Mouse (Mus musculus) layer of hippocampus, adult 2 months (tissue): ENCODE data around the gene Zranb1. TPM values are rescaled to one million over a fixed set of nuclear protein-coding genes. Genes with fewer than 3 reads are reported as not detected.

ENCODE experiments used
- DNase-seq, 2 experiments: peaks; one replicate each; pipeline ENCODE4 v3.0.0; 2022; ENCODE audit warnings: low spot score in 2 of 2
- H3K27ac ChIP-seq: fragments of 200-600 bp; 2 replicates; pipeline ENCODE4 v1.8.1; 2022
- H3K4me3 ChIP-seq: fragments of 200-600 bp; 2 replicates; pipeline ENCODE4 v1.8.1; 2022; ENCODE audit warnings: mild to moderate bottlenecking
- CTCF ChIP-seq: fragments of 200-600 bp; conservative IDR thresholded peaks from 2 replicates; pipeline ENCODE4 v1.8.1; 2022; ENCODE audit warnings: antibody characterized with exemption, mild to moderate bottlenecking, moderate library complexity
- total RNA-seq, 2 experiments: library from RNA; stranded (reverse); gene quantifications; 2 replicates each; pipeline ENCODE4 v1.2.3; 2021

The Zranb1 gene
- total RNA-seq, 2 experiments from 2014 or later: 45.9 to 46.3 TPM

DNA sequence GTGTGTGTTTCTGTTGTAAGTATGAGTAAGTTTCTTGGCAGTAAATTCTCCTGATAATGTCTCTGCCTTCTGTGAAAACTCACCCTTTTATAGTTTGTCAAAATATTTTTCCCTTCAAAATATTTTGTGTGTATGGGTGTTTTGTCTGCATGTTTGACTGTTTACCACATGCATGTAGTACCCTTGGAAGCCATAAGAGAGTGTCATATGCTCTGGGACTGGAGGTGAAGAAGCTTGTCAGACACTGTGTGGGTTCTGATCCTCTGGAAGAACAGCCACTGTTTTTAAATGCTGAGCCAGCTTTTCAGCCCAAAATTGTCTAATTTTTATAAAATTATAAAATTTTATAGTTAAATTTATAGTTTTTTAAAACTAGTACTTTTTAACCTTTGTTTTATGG lies 3.8 kb downstream of the Zranb1 start:
- DNase-seq: no peak
- Histone ChIP-seq H3K4me3 (no peak overlapping the region), H3K27ac (no peak overlapping the region)
- peak; percentile 52 for TF ChIP-seq CTCF

DNA sequence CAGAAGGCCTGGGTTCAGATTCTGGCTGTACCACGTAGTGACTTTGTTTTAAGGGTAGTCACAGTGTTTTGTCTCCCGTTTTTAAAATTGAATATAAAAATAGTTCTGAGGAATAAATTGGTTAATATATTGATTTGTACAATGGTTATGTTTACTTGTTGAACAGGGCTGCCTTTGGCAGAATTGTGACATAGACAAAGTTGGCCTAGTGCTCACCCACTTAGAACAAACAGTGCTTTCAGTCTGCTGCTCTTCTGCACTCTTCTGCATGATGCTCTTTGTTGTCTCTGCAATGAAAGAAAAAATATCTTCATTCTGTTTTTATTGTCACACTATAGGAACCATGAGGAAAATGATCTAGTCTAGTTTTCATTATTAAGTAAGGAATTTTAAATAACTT lies 8.2 kb downstream of the Zranb1 start:
- no peak for DNase-seq
- no peak for TF ChIP-seq CTCF
- Histone ChIP-seq H3K4me3 (no peak overlapping the region), H3K27ac (peak overlapping the region; percentile 73)

DNA sequence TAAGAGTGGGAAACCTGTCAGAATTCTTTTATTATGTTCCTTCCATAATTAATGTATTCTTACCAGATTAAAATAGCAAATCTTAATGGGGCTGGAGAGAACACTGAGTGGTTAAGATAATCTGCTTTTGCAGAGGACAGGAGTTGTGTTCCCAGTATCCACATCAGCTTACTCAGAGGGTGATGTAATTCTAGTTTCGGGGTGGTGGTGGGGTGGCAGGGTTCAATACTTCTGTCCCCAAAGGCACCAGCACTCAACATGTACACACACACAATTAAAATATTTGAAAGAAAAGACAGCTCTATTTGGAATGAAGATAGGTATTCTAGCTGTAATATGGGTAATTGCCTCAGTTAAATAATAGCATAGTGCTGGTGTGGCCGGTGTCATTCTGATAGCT lies 9.6 kb downstream of the Zranb1 start:
- Histone ChIP-seq H3K4me3 (no peak overlapping the region), H3K27ac (peak overlapping the region; percentile 73)
- TF ChIP-seq CTCF: no peak
- no peak for DNase-seq

GRCm38 (mm10) chr7:132949968-132950367 lies 19.0 kb downstream of the Zranb1 start:
- no peak overlapping the region for H3K4me3 ChIP-seq
- H3K27ac ChIP-seq: no peak overlapping the region
- DNase-seq: no peak
- no peak for TF ChIP-seq CTCF

GRCm38 (mm10) chr7:132950613-132951012 lies 19.7 kb downstream of the Zranb1 start:
- H3K4me3 ChIP-seq: no peak overlapping the region
- no peak for DNase-seq
- TF ChIP-seq CTCF: no peak
- no peak overlapping the region for H3K27ac ChIP-seq

GRCm38 (mm10) chr7:132964395-132964794 lies 33.5 kb downstream of the Zranb1 start:
- H3K4me3 ChIP-seq: no peak overlapping the region
- no peak overlapping the region for H3K27ac ChIP-seq
- DNase-seq: no peak
- no peak for TF ChIP-seq CTCF

DNA sequence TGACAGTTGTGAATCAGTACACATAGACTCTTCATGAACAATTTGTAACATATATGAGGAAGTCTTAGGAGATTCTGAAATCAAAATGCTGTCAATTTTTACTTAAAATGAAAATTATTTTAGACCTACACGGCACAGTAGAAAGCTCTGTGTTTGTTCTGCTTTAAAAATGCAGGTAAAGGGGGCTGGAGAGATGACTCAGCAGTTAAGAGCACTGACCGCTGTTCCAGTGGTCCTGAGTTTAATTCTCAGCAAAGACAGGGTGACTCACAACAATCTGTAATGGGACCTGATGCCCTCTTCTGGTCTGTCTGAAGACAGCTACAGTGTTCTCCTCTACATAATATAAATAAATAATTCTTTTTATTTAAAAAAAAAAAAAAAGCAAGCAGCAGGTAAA lies 34.8 kb downstream of the Zranb1 start:
- no peak overlapping the region for H3K27ac ChIP-seq
- no peak for DNase-seq
- H3K4me3 ChIP-seq: no peak overlapping the region
- TF ChIP-seq CTCF: peak; percentile 46

DNA sequence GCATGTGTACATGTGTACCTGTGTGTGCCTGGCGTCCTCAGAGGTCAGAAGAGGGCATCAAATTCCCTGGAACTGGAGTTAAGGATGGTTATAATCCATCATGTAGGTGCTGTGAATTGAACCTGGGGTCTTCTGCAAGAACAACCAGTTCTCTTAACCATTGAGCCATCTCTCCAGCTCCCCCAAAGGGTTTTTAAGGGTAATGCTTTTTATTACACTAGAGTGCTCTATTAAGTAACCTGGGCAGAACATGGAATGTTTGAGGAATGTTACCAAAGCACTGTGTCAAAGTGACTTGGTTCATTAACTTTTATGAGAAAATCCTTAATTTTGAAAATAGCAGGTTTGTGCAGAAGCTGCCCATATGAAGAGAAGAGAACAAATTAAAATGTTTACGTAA lies 41.1 kb downstream of the Zranb1 start:
- TF ChIP-seq CTCF: peak; percentile 54
- Histone ChIP-seq H3K4me3 (no peak overlapping the region), H3K27ac (no peak overlapping the region)
- DNase-seq: no peak

DNA sequence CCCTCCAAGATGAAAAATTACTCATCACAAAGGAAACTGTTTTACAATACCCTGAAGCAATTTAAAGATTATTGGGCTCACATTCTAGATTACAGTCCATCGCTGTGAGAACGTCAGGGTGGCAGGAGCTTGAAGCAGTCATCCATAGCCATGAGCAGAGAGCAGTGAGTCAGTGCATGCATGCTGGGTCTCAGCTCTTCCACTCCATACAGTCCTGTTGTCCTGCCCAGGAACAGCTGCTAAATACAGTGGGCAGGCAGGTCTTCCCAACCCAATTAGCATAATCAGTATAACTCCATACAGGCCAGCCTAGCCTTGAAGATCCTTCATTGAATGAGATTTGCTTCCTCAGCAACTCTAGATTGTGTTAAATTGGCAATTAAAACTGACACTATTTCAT lies 45.1 kb downstream of the Zranb1 start:
- DNase-seq: no peak
- TF ChIP-seq CTCF: no peak
- Histone ChIP-seq H3K4me3 (no peak overlapping the region), H3K27ac (no peak overlapping the region)

- no peak for TF ChIP-seq CTCF
- no peak overlapping the region for H3K27ac ChIP-seq
- no peak overlapping the region for H3K4me3 ChIP-seq
- DNase-seq: no peak
Observed at GRCm38 (mm10) chr7:132977981-132978380, 47.0 kb downstream of the Zranb1 start.

DNA sequence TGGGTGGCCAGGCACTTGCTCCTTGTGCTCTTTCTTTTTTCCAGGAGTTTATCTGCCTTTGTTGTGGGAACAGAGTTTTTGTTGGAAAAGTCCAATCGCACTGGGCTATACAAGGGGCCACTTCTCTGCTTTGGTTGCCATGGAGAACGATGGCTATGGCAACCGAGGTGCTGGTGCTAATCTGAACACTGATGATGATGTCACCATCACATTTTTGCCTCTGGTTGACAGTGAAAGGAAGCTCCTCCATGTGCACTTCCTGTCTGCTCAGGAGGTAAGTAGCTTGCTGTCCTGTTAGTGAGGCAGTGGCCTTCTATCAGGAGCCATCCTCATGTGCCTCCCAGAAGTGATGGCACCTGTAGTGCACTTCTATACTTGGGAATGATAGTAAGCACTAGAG lies 51.7 kb downstream of the Zranb1 start:
- no peak overlapping the region for H3K27ac ChIP-seq
- H3K4me3 ChIP-seq: no peak overlapping the region
- no peak for TF ChIP-seq CTCF
- DNase-seq: no peak

DNA sequence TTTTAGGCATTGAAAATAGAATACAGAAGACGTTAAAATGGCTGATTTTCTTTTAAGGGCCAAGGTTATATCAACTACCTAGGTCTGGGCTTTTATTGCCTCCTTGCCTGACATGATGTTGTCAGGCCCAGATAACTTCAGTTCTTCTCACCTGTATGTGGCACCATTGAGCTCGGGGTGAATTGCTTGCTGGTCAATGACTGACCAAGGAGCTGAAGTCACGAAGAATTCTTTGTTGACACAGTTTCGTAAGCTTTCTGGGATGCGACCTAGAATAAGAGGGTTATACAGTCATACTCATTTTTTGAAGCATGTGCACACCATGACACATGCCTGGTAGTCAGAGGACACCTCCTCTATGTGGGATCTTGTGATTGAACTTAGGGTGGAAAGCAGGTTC lies 58.9 kb downstream of the Zranb1 start:
- no peak overlapping the region for H3K4me3 ChIP-seq
- no peak for DNase-seq
- TF ChIP-seq CTCF: no peak
- no peak overlapping the region for H3K27ac ChIP-seq

DNA sequence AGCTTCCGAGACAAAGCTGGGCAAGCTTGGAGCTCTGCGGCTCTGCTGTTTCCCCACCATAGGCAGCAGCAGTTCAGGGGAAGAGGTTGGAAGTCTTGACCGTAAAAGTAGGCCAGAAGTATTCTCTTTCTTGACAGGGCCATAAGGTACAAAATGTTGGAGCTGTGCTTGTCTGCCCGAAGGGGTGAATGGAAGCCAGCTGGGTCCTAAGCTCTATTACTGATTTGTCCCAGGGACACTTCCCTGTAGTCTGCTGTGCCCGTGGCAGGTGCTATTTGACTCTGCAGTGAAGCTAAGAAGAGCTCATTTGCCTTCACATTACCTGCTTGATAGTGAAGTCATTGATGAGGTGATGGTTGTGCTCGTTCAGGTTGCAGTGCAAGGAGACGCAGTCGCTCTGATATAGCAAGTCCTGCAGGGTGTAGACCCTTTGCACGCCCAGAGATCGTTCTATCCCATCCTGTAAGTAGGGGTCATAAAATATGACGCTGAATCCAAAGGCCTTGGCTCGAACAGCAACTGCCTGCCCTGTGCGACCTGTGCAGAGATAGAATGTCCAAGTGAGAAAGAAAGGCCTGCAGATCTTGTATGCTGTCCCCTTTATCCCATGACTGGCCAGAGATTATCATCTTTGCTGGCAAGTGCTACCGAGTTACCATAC lies 60.4 kb downstream of the Zranb1 start:
- DNase-seq: no peak
- no peak overlapping the region for H3K27ac ChIP-seq
- no peak overlapping the region for H3K4me3 ChIP-seq
- no peak for TF ChIP-seq CTCF

GRCm38 (mm10) chr7:132992967-132993615 lies 62.1 kb downstream of the Zranb1 start:
- no peak for TF ChIP-seq CTCF
- Histone ChIP-seq H3K4me3 (no peak overlapping the region), H3K27ac (no peak overlapping the region)
- no peak for DNase-seq
